16 mouse cellular contexts compared by ENCODE assay signal in genomic region chr7:72691859-72692258, GRCm38 (mm10).
DNase-seq lines count a peak whose midpoint lies in the region; ATAC-seq and TF ChIP-seq lines count a peak whose summit lies in the region.
"Had no signal": no experiment of that assay in that cellular context is flagged by ENCODE, and none has a peak within 500 bp of the region (broad histone marks: within the 10 kb centered on the region; RNA-seq: fewer than 3 reads in every experiment).

No protein-coding gene starts in this region.

- no peaks in the 10 kb centered on the region for H3K4me1 ChIP-seq in embryonic facial prominence, embryonic 14.5 days (ENCODE audit: control insufficient read depth, insufficient read depth, low read length)
- no peaks in the 10 kb centered on the region for H3K4me1 ChIP-seq in embryonic facial prominence, embryonic 10.5 days
- H3K4me1 ChIP-seq in lung, embryonic 14.5 days (ENCODE audit: insufficient read depth), result peaks cover 5% of the 10 kb centered on the region; the same call in 1 of the 2 replicates
- H3K4me1 ChIP-seq in cerebellum, adult 2 months (ENCODE audit: control insufficient read depth, insufficient read depth, low read length), result peaks cover 5% of the 10 kb centered on the region; the same call in 1 of the 2 replicates
- H3K4me1 ChIP-seq: embryonic facial prominence, embryonic 15.5 days; hindbrain, embryonic 12.5 days; neural tube, embryonic 15.5 days had no signal

- peak; percentile 53 for DNase-seq in embryonic facial prominence, embryonic 14.5 days (ENCODE audit: low spot score)
- DNase-seq in embryonic facial prominence, embryonic 10.5 days (ENCODE audit: low spot score), result no peak
- peak; percentile 17 for DNase-seq in lung, embryonic 14.5 days
- no peak for DNase-seq in lung, postnatal 4 days
- DNase-seq in cerebellum, adult 2 months, result peak; percentile 39 to 55
- DNase-seq in right cerebral cortex, postnatal 25 days, result peak; percentile 5
- no peak for DNase-seq in gastrocnemius, postnatal 4 days (ENCODE audit: low spot score in 2 of 2)
- DNase-seq in thymus, postnatal 4 days, result no peak
- DNase-seq: kidney, adult 2 months; liver had no signal

- 0 out of 2 replicates have a peak, but pooled peaks cover 3% of the 10 kb centered on the region for H3K9me3 ChIP-seq in embryonic facial prominence, embryonic 14.5 days (ENCODE audit: control insufficient read depth, low read length)
- no peaks in the 10 kb centered on the region for H3K9me3 ChIP-seq in embryonic facial prominence, embryonic 10.5 days
- no peaks in the 10 kb centered on the region for H3K9me3 ChIP-seq in lung, embryonic 14.5 days (ENCODE audit: low read depth, low read length)
- H3K9me3 ChIP-seq: embryonic facial prominence, embryonic 15.5 days; hindbrain, embryonic 12.5 days; neural tube, embryonic 15.5 days had no signal

- H3K27me3 ChIP-seq in embryonic facial prominence, embryonic 14.5 days (replicated peaks; ENCODE audit: control insufficient read depth, insufficient read depth, low read length), result no peaks in the 10 kb centered on the region
- H3K27me3 ChIP-seq in embryonic facial prominence, embryonic 10.5 days (replicated peaks; ENCODE audit: low read depth, poor library complexity, severe bottlenecking), result no peaks in the 10 kb centered on the region
- H3K27me3 ChIP-seq in lung, embryonic 14.5 days (ENCODE audit: insufficient read depth, low read length), result no peaks in the 10 kb centered on the region
- H3K27me3 ChIP-seq in cerebellum, adult 2 months (ENCODE audit: control insufficient read depth, insufficient read depth, low read length), result no peaks in the 10 kb centered on the region
- H3K27me3 ChIP-seq: embryonic facial prominence, embryonic 15.5 days; hindbrain, embryonic 12.5 days; neural tube, embryonic 15.5 days had no signal

- H3K4me3 ChIP-seq in embryonic facial prominence, embryonic 14.5 days (ENCODE audit: low read depth, low read length), result no peak overlapping the region
- H3K4me3 ChIP-seq in embryonic facial prominence, embryonic 10.5 days, result no peak overlapping the region
- no peak overlapping the region for H3K4me3 ChIP-seq in lung, embryonic 14.5 days (ENCODE audit: low read depth, low read length)
- no peak overlapping the region for H3K4me3 ChIP-seq in cerebellum, adult 2 months (replicated peaks; ENCODE audit: insufficient read depth, low read depth, low read length)
- H3K4me3 ChIP-seq: embryonic facial prominence, embryonic 15.5 days; hindbrain, embryonic 12.5 days; neural tube, embryonic 15.5 days had no signal

- H3K36me3 ChIP-seq in embryonic facial prominence, embryonic 14.5 days (ENCODE audit: control insufficient read depth, insufficient read depth, low read length), result no peaks in the 10 kb centered on the region
- H3K36me3 ChIP-seq in embryonic facial prominence, embryonic 10.5 days (replicated peaks), result no peaks in the 10 kb centered on the region
- no peaks in the 10 kb centered on the region for H3K36me3 ChIP-seq in lung, embryonic 14.5 days (ENCODE audit: insufficient read depth)
- H3K36me3 ChIP-seq: embryonic facial prominence, embryonic 15.5 days; hindbrain, embryonic 12.5 days; neural tube, embryonic 15.5 days had no signal

- no peak overlapping the region for H3K9ac ChIP-seq in embryonic facial prominence, embryonic 14.5 days (ENCODE audit: low read depth, low read length)
- no peak overlapping the region for H3K9ac ChIP-seq in lung, embryonic 14.5 days
- H3K9ac ChIP-seq: embryonic facial prominence, embryonic 15.5 days; hindbrain, embryonic 12.5 days; neural tube, embryonic 15.5 days had no signal

- TF ChIP-seq CTCF in lung, embryonic 14.5 days (IDR thresholded peaks at IDR 0.05; ENCODE audit: low read depth), result no peak
- no peak for TF ChIP-seq CTCF in cerebellum, adult 2 months (IDR thresholded peaks at IDR 0.05; ENCODE audit: borderline replicate concordance, insufficient read depth, low read depth, low read length)

- WGBS in embryonic facial prominence, embryonic 14.5 days, result 61% methylated on average over 9 of the region's 9 CpGs
- WGBS in embryonic facial prominence, embryonic 10.5 days, result 84% methylated on average over 9 of the region's 9 CpGs
- 62% methylated on average over 9 of the region's 9 CpGs for WGBS in lung, embryonic 14.5 days
- WGBS in cerebellum, adult 2 months, result 13% methylated on average over 9 of the region's 9 CpGs

- no peak overlapping the region for H3K4me2 ChIP-seq in embryonic facial prominence, embryonic 14.5 days (ENCODE audit: low read depth, low read length)
- no peak overlapping the region for H3K4me2 ChIP-seq in lung, embryonic 14.5 days
- H3K4me2 ChIP-seq: embryonic facial prominence, embryonic 15.5 days; heart, embryonic 11.5 days; hindbrain, embryonic 12.5 days; midbrain, embryonic 11.5 days; neural tube, embryonic 15.5 days had no signal

- H3K27ac ChIP-seq in embryonic facial prominence, embryonic 14.5 days (replicated peaks; ENCODE audit: low read depth, low read length), result no peak overlapping the region
- H3K27ac ChIP-seq in embryonic facial prominence, embryonic 10.5 days (replicated peaks), result no peak overlapping the region
- no peak overlapping the region for H3K27ac ChIP-seq in lung, embryonic 14.5 days (ENCODE audit: low read depth)
- H3K27ac ChIP-seq in cerebellum, adult 2 months (ENCODE audit: insufficient read depth, low read length), result no peak overlapping the region
- H3K27ac ChIP-seq: embryonic facial prominence, embryonic 15.5 days; hindbrain, embryonic 12.5 days; neural tube, embryonic 15.5 days had no signal

- peak; percentile 55; the same call in 1 of the 2 replicates for ATAC-seq in embryonic facial prominence, embryonic 14.5 days (ENCODE audit: low read depth)
- no peak for ATAC-seq in lung, embryonic 14.5 days (ENCODE audit: insufficient read depth)
- ATAC-seq: lung, postnatal 0 days had no signal

- TF ChIP-seq POLR2A in cerebellum, adult 2 months (IDR thresholded peaks at IDR 0.05; ENCODE audit: borderline replicate concordance, insufficient read depth, low read length), result no peak

Comparison
In these comparisons a context has a peak if more than half of its experiments do, and no peak if none do; other contexts are left out.
1. DNase-seq: peak in embryonic facial prominence, embryonic 14.5 days (single experiment), lung, embryonic 14.5 days (single experiment), cerebellum, adult 2 months (2 of 2) and right cerebral cortex, postnatal 25 days (single experiment); none in embryonic facial prominence, embryonic 10.5 days (single experiment), lung, postnatal 4 days (0 of 2), gastrocnemius, postnatal 4 days (0 of 2) and thymus, postnatal 4 days (single experiment).